Mouse (Mus musculus) induced T-regulatory cell, adult 2 months (primary cell): ENCODE data around the gene Basp1.

Experiments
- DNase-seq: peaks from one replicate; pipeline ENCODE4 v3.0.0-alpha.2; 2012; ENCODE audit warnings: low read depth

Basp1 gene

GRCm38 (mm10) chr15:25415958-25416357 is 2.4 kb upstream of the Basp1 start:
- no peak for DNase-seq

- peak; percentile 79 for DNase-seq
Measured at GRCm38 (mm10) chr15:25414747-25415119, 1.2 kb upstream of the Basp1 start.

- DNase-seq: peak; percentile 20
Measured at GRCm38 (mm10) chr15:25414011-25414746, 615 bp upstream of the Basp1 start.

GRCm38 (mm10) chr15:25412761-25413261 is 753 bp downstream of the Basp1 start:
- DNase-seq: no peak

- DNase-seq: peak; percentile 16
Measured at GRCm38 (mm10) chr15:25412171-25412641, 1.4 kb downstream of the Basp1 start.

GRCm38 (mm10) chr15:25411461-25411860 is 2.1 kb downstream of the Basp1 start:
- no peak for DNase-seq

GRCm38 (mm10) chr15:25405926-25406325 is 7.6 kb downstream of the Basp1 start:
- no peak for DNase-seq

GRCm38 (mm10) chr15:25403879-25404278 is 9.7 kb downstream of the Basp1 start:
- DNase-seq: no peak

GRCm38 (mm10) chr15:25402001-25402400 is 11.6 kb downstream of the Basp1 start:
- no peak for DNase-seq

- no peak for DNase-seq
Measured at GRCm38 (mm10) chr15:25400276-25400675, 13.3 kb downstream of the Basp1 start.

- no peak for DNase-seq
Measured at GRCm38 (mm10) chr15:25395912-25396590, 17.5 kb downstream of the Basp1 start.

GRCm38 (mm10) chr15:25392525-25393099 is 21.0 kb downstream of the Basp1 start:
- no peak for DNase-seq

GRCm38 (mm10) chr15:25391210-25391609 is 22.4 kb downstream of the Basp1 start:
- no peak for DNase-seq

GRCm38 (mm10) chr15:25387572-25387971 is 26.0 kb downstream of the Basp1 start:
- DNase-seq: no peak

- no peak for DNase-seq
Measured at GRCm38 (mm10) chr15:25380051-25380450, 33.5 kb downstream of the Basp1 start.

- DNase-seq: no peak
Measured at GRCm38 (mm10) chr15:25378707-25379106, 34.9 kb downstream of the Basp1 start.

GRCm38 (mm10) chr15:25376914-25377313 is 36.6 kb downstream of the Basp1 start:
- DNase-seq: no peak

- DNase-seq: no peak
Measured at GRCm38 (mm10) chr15:25373486-25373885, 40.1 kb downstream of the Basp1 start.

GRCm38 (mm10) chr15:25369522-25369921 is 44.0 kb downstream of the Basp1 start:
- DNase-seq: no peak

- DNase-seq: no peak
Measured at GRCm38 (mm10) chr15:25365503-25365902, 48.1 kb downstream of the Basp1 start.

- no peak for DNase-seq
Measured at GRCm38 (mm10) chr15:25364819-25365463, 48.6 kb downstream of the Basp1 start.

GRCm38 (mm10) chr15:25364160-25364818 is 49.3 kb downstream of the Basp1 start:
- no peak for DNase-seq
